Mouse (Mus musculus) megakaryocyte progenitor cell, adult 5-6 weeks (primary cell): Measurements from ENCODE around the gene 1110008L16Rik. TPM values are rescaled to one million over a fixed set of nuclear protein-coding genes. Genes with fewer than 3 reads are reported as not detected.
"Not testable (repeated sequence)": the region's sequence is repeated elsewhere in the genome, so short reads cannot be mapped to it uniquely, and the experiment has no call there.

Experiments
- ATAC-seq: replicated peaks from 2 replicates; pipeline ENCODE4 v1.8.0; 2016; ENCODE audit warnings: mild to moderate bottlenecking, moderate TSS enrichment, inconsistent platforms; ENCODE audit not compliant: poor library complexity
- total RNA-seq, 2 experiments: library from RNA; stranded (forward) in 1 of 2; stranded (reverse) in 1 of 2; fragments of 157-497, 149-512 nt in 1 of 2; fragments of 200-1000 nt in 1 of 2; gene quantifications; 2 replicates each; pipeline versions ENCODE4 v1.2.3 to v1.2.4; 2015 to 2017

Gene 1110008L16Rik
- total RNA-seq, 2 experiments from 2014 or later = 22.5 to 38.1 TPM

GRCm38 (mm10) chr12:55389132-55390081, 90.0 kb downstream of the 1110008L16Rik start:
- peak; percentile 72 for ATAC-seq

GRCm38 (mm10) chr12:55392120-55392519, 92.7 kb downstream of the 1110008L16Rik start:
- no peak for ATAC-seq

GRCm38 (mm10) chr12:55392733-55393577, 93.6 kb downstream of the 1110008L16Rik start:
- no peak for ATAC-seq

- ATAC-seq = not testable (repeated sequence)
These were observed 96.2 kb downstream of the 1110008L16Rik start for GRCm38 (mm10) chr12:55395601-55396000.

GRCm38 (mm10) chr12:55396536-55396935, 97.2 kb downstream of the 1110008L16Rik start:
- ATAC-seq = no peak

- ATAC-seq = no peak
These were observed 98.3 kb downstream of the 1110008L16Rik start for GRCm38 (mm10) chr12:55397544-55398239.

- peak; percentile 97 for ATAC-seq
These were observed 99.1 kb downstream of the 1110008L16Rik start for GRCm38 (mm10) chr12:55398240-55399127.

GRCm38 (mm10) chr12:55399128-55399677, 99.8 kb downstream of the 1110008L16Rik start:
- ATAC-seq = peak; percentile 14

- ATAC-seq = no peak
These were observed 108.5 kb downstream of the 1110008L16Rik start for GRCm38 (mm10) chr12:55407888-55408287.

GRCm38 (mm10) chr12:55415255-55415654, 115.9 kb downstream of the 1110008L16Rik start:
- no peak for ATAC-seq

- no peak for ATAC-seq
These were observed 116.4 kb downstream of the 1110008L16Rik start for GRCm38 (mm10) chr12:55415762-55416161.

- ATAC-seq = no peak
These were observed 120.8 kb downstream of the 1110008L16Rik start for GRCm38 (mm10) chr12:55420220-55420619.

- peak; percentile 55 for ATAC-seq
These were observed 122.7 kb downstream of the 1110008L16Rik start for GRCm38 (mm10) chr12:55422057-55422456.

GRCm38 (mm10) chr12:55426300-55426699, 126.9 kb downstream of the 1110008L16Rik start:
- no peak for ATAC-seq

GRCm38 (mm10) chr12:55429201-55429600, 129.8 kb downstream of the 1110008L16Rik start:
- ATAC-seq = no peak

GRCm38 (mm10) chr12:55429956-55430355, 130.6 kb downstream of the 1110008L16Rik start:
- ATAC-seq = no peak
